Mouse (Mus musculus) frontal cortex, postnatal 25 days (tissue): ENCODE results near the gene Kazn.

ENCODE experiments used
- DNase-seq, 2 experiments: peaks; one replicate each; pipeline ENCODE4 v3.0.0; 2022; ENCODE audit warnings: low spot score in 2 of 2

Gene Kazn

GRCm38 (mm10) chr4:142079629-142080486 is 159.3 kb downstream of the Kazn start:
- DNase-seq, result no peak

GRCm38 (mm10) chr4:142077572-142078271 is 161.5 kb downstream of the Kazn start:
- peak in 1 of 2 experiments; percentile 20 for DNase-seq

GRCm38 (mm10) chr4:142076883-142077282 is 162.3 kb downstream of the Kazn start:
- DNase-seq, result no peak

- DNase-seq, result no peak
Measured at GRCm38 (mm10) chr4:142075931-142076330, 163.3 kb downstream of the Kazn start.

- no peak for DNase-seq
Measured at GRCm38 (mm10) chr4:142074060-142074732, 165.0 kb downstream of the Kazn start.

GRCm38 (mm10) chr4:142071243-142071991 is 167.8 kb downstream of the Kazn start:
- no peak for DNase-seq

- no peak for DNase-seq
Measured at GRCm38 (mm10) chr4:142070840-142071239, 168.4 kb downstream of the Kazn start.

- no peak for DNase-seq
Measured at GRCm38 (mm10) chr4:142068899-142069812, 170.0 kb downstream of the Kazn start.

GRCm38 (mm10) chr4:142066576-142066975 is 172.6 kb downstream of the Kazn start:
- no peak for DNase-seq

GRCm38 (mm10) chr4:142065835-142066234 is 173.4 kb downstream of the Kazn start:
- DNase-seq, result no peak

GRCm38 (mm10) chr4:142065270-142065669 is 173.9 kb downstream of the Kazn start:
- no peak for DNase-seq

- DNase-seq, result no peak
Measured at GRCm38 (mm10) chr4:142064582-142065228, 174.5 kb downstream of the Kazn start.

- DNase-seq, result no peak
Measured at GRCm38 (mm10) chr4:142063057-142063534, 176.1 kb downstream of the Kazn start.

- DNase-seq, result no peak
Measured at GRCm38 (mm10) chr4:142061485-142062240, 177.5 kb downstream of the Kazn start.

GRCm38 (mm10) chr4:142060455-142061378 is 178.5 kb downstream of the Kazn start:
- DNase-seq, result no peak

GRCm38 (mm10) chr4:142059841-142060193 is 179.4 kb downstream of the Kazn start:
- DNase-seq, result no peak

GRCm38 (mm10) chr4:142059113-142059840 is 179.9 kb downstream of the Kazn start:
- DNase-seq, result no peak
